Mouse (Mus musculus) layer of hippocampus, postnatal 14 days (tissue): ENCODE measurements around the gene Sobp. TPM values are rescaled to one million over a fixed set of nuclear protein-coding genes. Genes with fewer than 3 reads are reported as not detected.
A peak's percentile ranks its signal among the peaks of the same experiment; 100 is the strongest.

Source experiments
- DNase-seq, 2 experiments: peaks; one replicate each; pipeline ENCODE4 v3.0.0; 2021 to 2022; ENCODE audit warnings: low spot score in 2 of 2, mixed read lengths in 1 of 2
- total RNA-seq, 2 experiments: library from RNA; stranded (reverse); gene quantifications; 2 replicates each; pipeline ENCODE4 v1.2.3; 2021

Sobp gene
- total RNA-seq, 2 experiments from 2014 or later: 80.1 to 85.0 TPM

GRCm38 (mm10) chr10:43162318-43162717, 12.0 kb downstream of the Sobp start:
- no peak for DNase-seq

GRCm38 (mm10) chr10:43159333-43159732, 15.0 kb downstream of the Sobp start:
- no peak for DNase-seq

GRCm38 (mm10) chr10:43158917-43159316, 15.4 kb downstream of the Sobp start:
- no peak for DNase-seq

DNA sequence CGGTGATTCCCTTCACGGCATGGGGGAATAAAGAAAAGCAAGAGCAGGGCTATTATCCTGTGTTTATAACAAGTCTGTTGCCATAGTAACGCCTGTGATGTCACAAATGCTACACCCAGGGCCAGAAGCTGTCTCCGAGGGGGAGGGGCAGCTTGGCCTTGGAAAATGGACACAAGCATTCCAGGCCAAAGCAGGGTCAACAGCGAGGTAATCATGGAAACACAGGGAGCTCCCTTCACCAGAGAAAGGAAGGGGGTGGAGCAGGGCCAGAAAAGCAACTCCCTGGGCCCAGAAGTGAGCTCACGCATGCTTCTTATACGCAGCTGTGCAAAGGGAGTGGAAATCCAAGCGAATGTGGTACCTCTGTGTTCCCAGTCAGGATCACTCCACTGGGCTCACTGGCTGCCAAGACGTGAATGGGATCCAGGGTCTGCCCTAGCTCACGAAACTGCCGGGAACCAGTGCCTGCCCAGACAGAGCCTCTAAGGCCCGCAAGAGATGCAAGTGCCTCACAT, 19.2 kb downstream of the Sobp start:
- DNase-seq: peak; percentile 34 to 64

GRCm38 (mm10) chr10:43152643-43153042, 21.7 kb downstream of the Sobp start:
- no peak for DNase-seq

DNA sequence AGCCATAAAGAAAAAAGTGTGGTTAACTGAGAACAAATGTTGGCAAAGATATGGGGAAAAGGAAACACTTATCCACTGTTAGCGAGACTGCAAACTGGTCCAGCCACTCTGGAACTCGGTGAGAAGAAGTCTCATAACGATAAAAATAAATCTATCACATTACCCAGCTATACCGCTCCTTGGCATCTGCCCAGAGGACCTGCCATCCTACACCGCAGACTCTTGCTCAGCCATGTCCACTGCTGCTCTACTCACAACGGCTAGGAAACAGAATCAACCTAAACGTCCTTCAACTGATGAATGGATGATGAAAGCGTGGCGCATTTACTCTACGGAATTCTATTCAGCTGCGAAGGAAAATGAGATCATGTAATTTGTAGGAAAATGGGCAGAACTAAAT, 25.9 kb downstream of the Sobp start:
- DNase-seq: no peak

GRCm38 (mm10) chr10:43143173-43143572, 31.2 kb downstream of the Sobp start:
- no peak for DNase-seq

- DNase-seq: no peak
Measured at GRCm38 (mm10) chr10:43134027-43134426, 40.3 kb downstream of the Sobp start.

DNA sequence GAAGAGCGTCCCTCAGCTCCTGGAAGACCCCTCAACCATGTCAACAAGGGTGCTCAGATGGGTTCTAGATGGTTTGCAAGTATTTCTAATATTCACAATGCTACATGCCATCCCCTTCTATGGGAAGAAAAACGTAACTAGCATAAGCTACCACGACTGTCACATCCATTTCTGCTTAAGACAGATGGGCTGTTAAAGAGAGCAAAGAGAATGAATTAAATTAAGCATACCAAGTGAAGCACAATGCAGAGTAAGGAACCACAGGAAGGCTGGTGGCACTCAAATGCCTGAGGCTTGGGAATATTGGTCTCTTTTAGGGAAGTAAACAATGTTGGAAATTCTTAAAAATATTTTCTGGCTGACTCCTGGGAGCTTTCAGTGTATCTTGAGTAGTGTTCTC, 45.6 kb downstream of the Sobp start:
- DNase-seq: no peak

DNA sequence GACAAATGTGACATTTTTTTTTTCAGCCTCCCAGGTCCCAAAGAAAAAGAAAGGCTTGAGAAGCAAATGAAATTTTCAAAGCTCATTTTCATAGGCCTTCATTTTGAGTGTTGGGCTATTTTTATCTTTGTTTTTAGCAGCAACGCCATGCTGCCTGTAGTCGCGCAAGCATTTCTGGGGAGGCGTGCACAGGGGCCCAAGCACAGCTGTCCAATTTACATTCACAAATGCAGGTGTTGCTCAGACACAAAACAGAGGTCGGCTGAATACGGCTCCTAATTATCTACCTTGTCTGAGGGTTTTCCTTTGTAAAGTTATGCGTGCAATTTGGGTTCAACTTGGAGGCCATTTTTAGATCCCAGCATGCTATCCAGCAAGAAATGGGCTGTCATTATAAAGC, 49.8 kb downstream of the Sobp start:
- DNase-seq: no peak

- DNase-seq: no peak
Measured at GRCm38 (mm10) chr10:43124156-43124555, 50.2 kb downstream of the Sobp start.

DNA sequence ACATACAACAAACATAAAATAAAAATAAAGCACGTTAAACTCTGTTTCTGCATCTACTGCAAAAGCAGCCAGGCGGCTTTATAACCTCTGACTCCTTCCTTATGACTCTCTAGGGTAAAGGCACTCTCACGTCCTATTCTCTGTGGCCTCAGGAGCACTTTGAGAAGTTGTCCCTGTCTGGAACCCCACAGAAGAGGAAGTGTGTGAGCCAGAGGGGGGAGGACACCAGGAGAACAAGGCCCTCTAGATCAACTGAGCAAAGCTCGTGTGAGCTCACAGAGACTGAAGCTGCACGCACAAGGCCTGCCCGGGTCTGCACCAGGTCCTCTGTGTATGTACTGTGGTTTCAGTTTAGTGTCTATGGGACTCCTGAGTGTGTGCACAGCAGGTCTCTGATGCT, 50.9 kb downstream of the Sobp start:
- DNase-seq: no peak

GRCm38 (mm10) chr10:43120688-43121450, 53.5 kb downstream of the Sobp start:
- DNase-seq: no peak

- no peak for DNase-seq
Measured at GRCm38 (mm10) chr10:43116083-43116927, 58.0 kb downstream of the Sobp start.

GRCm38 (mm10) chr10:43112296-43112695, 62.0 kb downstream of the Sobp start:
- no peak for DNase-seq

- peak in 1 of 2 experiments; percentile 64 for DNase-seq
Measured at GRCm38 (mm10) chr10:43106616-43107015, 67.7 kb downstream of the Sobp start.

GRCm38 (mm10) chr10:43106196-43106595, 68.1 kb downstream of the Sobp start:
- DNase-seq: no peak

DNA sequence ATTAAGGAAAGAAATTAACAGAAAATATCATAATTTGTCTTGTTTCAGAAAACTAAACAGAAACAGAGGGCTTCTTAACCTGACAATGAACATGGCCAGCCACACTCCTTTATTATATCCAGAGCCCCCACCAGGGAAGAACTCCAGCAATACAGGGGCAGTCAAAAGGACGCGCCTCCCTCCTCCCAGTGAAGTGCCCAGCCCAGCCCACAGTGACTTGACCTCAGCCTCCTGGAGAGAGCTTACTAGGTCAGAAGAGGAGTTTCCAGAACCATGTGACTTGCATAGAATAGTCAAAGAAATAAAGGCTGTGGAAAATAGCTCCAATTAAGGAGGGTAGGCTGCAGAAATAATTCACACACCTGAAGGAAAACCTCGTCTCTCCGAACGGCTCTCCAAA, 73.8 kb downstream of the Sobp start:
- DNase-seq: no peak

DNA sequence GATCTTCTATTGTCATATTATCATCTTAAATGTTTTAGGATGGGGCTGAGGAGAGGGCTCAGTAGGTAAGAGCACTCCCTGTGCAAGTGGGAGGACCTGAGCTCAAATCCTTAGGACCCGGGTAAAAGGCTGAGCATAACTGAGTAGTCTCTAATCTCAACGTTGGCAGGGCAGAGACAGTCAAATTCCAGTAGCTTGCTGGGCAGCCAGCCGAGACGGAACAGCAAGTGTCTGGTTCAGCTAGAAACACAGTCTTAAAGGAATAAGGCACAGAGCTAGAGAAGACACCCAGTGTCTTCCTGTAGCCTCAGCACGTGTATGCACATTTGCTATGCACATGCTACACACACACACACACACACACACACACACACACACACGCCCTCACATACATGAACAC, 75.1 kb downstream of the Sobp start:
- DNase-seq: no peak

- DNase-seq: no peak
Measured at GRCm38 (mm10) chr10:43097755-43098154, 76.6 kb downstream of the Sobp start.

GRCm38 (mm10) chr10:43096614-43097013, 77.7 kb downstream of the Sobp start:
- no peak for DNase-seq

DNA sequence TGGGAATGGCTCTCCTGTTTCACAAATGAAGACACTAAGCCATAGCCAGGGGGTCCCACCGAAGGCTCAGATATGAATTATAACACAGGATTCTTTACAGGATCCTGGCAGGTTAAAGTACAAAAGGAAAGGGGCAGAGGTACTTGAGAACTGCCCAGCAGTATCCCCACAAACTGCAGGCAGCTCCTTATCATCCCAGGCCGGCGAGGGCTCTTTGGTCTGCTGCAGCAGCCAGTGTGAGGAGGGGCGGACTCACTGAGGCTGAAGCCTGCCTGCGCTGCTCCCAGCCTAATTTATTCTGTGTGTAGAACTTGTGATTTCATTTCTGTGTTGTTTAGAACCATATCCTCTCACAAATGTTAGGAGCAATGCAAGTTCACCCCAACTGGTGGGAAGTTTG, 79.8 kb downstream of the Sobp start:
- DNase-seq: no peak
